Mouse (Mus musculus) embryonic fibroblast, embryonic 13.5 days (primary cell): Measurements from ENCODE around the gene Des. TPM values are rescaled to one million over a fixed set of nuclear protein-coding genes. Genes with fewer than 3 reads are reported as not detected.

ENCODE experiments used
- H3K27ac ChIP-seq: 2 replicates; pipeline ENCODE4 v1.5.1; 2012; ENCODE audit warnings: low read length, control low read depth, inconsistent platforms; ENCODE audit not compliant: insufficient read depth
- H3K4me1 ChIP-seq: 2 replicates; pipeline ENCODE4 v1.6.1; 2011; ENCODE audit warnings: low read length; ENCODE audit not compliant: control insufficient read depth, insufficient read depth
- H3K4me3 ChIP-seq: 2 replicates; pipeline ENCODE4 v1.5.1; 2011; ENCODE audit warnings: mild to moderate bottlenecking, control low read depth, low read length; ENCODE audit not compliant: insufficient read depth
- CTCF ChIP-seq: IDR thresholded peaks from 2 replicates; pipeline ENCODE4 v1.5.1; 2011; ENCODE audit warnings: mild to moderate bottlenecking, control low read depth, low read length, moderate library complexity, borderline replicate concordance; ENCODE audit not compliant: insufficient read depth
- POLR2A ChIP-seq: IDR thresholded peaks from 2 replicates; pipeline ENCODE4 v1.6.1; 2011; ENCODE audit warnings: low read depth, mild to moderate bottlenecking, control low read depth, low read length, moderate library complexity
- polyA plus RNA-seq: library from polyadenylated mRNA; stranded (reverse); fragments of >200 nt; gene quantifications from 2 replicates; pipeline ENCODE4 v1.2.4, GENCODE M21; 2011; ENCODE audit warnings: low read depth; ENCODE audit not compliant: missing spikeins, insufficient read length

The Des gene
- polyA plus RNA-seq, 1 experiment: 11.3 TPM

- Histone ChIP-seq H3K27ac (no peak overlapping the region), H3K4me1 (0 out of 2 replicates have a peak, but pooled peaks cover 2% of the 10 kb centered on the region), H3K4me3 (no peak overlapping the region)
- TF ChIP-seq POLR2A (no peak), CTCF (no peak)
Measured at GRCm38 (mm10) chr1:75369360-75369983, 9.3 kb downstream of the Des start.

GRCm38 (mm10) chr1:75369984-75370660 lies 10.0 kb downstream of the Des start:
- H3K4me1 ChIP-seq: 0 out of 2 replicates have a peak, but pooled peaks cover 2% of the 10 kb centered on the region
- H3K27ac ChIP-seq: no peak overlapping the region
- TF ChIP-seq POLR2A (no peak), CTCF (no peak)
- H3K4me3 ChIP-seq: no peak overlapping the region

DNA sequence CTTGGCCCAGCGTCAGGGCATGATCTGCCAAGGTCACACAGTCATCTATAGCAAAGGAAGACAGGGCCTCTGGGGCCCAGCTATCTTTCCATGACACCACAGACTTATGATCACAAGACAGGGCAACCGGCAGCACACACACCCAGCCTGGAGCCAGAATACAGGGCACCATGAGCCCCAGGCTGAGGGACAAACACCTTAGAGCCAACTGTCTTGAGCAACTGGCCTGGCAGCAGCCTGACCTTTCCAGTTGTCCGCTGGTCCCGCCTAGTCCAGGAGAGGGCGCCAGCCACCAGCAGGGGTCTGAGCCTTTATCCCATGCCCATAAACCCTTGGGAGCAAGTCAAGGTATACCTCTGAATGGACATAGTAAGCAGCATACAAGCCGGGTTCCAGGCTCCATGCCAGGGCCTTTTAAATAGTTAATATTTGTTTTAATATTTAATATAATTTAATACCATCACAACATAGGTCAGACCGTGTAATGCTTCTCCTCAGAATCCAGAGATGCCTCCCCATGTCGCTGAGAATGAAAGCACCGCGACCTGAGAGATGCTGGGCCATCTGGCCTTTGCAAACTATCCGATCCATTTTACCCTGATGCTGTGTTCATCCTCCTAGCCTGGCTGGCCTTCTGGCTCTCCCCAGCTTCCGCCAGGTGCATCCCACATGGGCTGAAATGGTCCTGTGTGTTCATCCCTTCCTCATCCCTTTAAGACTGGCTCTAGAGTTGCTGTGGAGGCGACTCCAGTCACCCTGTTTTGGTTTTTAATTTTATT lies 11.4 kb downstream of the Des start:
- no peak overlapping the region for H3K4me3 ChIP-seq
- 0 out of 2 replicates have a peak, but pooled peaks cover 2% of the 10 kb centered on the region for H3K4me1 ChIP-seq
- TF ChIP-seq CTCF (peak; percentile 52; the same call in 1 of the 2 replicates), POLR2A (no peak)
- H3K27ac ChIP-seq: no peak overlapping the region

DNA sequence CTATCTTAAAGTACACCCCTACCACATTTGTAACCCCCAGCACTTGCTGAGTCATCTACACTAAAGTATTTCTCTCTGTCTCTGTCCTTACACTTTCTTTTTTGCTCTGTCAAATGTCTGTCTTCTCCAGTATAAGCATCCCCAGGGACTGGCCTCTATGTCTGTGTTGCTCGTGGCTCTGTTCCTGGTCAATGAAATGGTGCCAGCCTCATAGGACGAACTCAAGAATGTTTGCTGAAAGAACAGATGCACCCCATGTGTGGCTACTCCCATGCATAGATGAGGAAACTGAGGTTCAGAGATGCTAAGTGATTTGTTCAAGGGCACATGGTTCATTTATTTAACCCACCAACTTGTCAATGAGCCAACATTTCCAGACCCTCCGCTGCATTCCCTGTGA lies 12.3 kb downstream of the Des start:
- TF ChIP-seq POLR2A (no peak), CTCF (no peak)
- H3K27ac ChIP-seq: no peak overlapping the region
- no peak overlapping the region for H3K4me3 ChIP-seq
- 0 out of 2 replicates have a peak, but pooled peaks cover 2% of the 10 kb centered on the region for H3K4me1 ChIP-seq

- TF ChIP-seq POLR2A (no peak), CTCF (no peak)
- 0 out of 2 replicates have a peak, but pooled peaks cover 2% of the 10 kb centered on the region for H3K4me1 ChIP-seq
- H3K27ac ChIP-seq: no peak overlapping the region
- H3K4me3 ChIP-seq: no peak overlapping the region
Measured at GRCm38 (mm10) chr1:75373276-75373675, 13.1 kb downstream of the Des start.

DNA sequence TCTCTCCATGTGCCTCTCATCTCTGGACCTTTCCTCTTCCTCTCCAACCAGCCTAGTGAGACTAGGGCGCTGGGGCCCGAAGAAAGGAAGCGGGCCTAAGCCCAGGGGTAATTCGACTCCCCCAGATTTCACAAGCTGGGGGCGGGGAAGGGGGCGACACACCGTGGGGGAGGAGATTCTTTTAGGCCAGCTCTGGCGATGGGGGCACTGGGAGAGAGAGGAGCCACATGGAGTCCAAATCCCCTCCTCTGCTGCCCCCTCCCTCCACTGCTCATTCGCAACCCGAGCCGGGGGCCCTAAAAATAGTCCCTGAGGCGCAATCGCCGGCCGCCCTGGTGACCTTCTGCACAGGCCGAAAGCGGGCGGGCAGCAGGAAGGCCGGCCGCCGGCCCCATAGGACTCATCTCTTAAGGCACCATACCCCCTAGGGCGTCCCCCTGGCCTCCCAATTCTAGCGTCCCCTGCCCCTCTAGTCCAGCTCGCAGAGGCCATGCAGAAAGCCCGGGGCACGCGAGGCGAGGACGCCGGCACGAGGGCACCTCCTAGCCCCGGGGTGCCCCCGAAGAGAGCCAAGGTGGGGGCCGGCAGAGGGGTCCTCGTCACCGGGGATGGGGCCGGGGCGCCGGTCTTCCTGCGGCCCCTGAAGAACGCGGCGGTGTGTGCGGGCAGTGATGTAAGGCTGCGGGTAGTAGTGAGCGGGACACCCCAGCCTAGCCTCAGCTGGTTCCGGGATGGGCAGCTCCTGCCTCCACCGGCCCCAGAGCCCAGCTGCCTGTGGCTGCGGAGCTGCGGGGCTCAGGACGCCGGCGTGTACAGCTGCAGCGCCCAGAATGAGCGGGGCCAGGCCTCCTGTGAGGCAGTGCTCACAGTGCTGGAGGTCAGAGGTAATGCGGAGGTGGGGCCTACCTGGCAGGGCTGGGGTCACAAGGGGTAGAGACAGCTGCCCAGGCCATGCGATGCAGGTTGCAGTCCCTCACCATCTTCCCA lies 15.1 kb downstream of the Des start, which contains the start of gene Speg:
TSS of gene Speg (plus strand) at position 348 of the 987 bp plus-strand sequence.
- Histone ChIP-seq H3K4me3 (no peak within 1 kb of the TSS), H3K4me1 (no peaks in the 10 kb centered on the region), H3K27ac (no peak within 1 kb of the TSS)
- TF ChIP-seq POLR2A: no peak
- TF ChIP-seq CTCF: no peak

GRCm38 (mm10) chr1:75379196-75379595 lies 19.1 kb downstream of the Des start:
- Histone ChIP-seq H3K4me3 (no peak overlapping the region), H3K4me1 (peaks cover 4% of the 10 kb centered on the region; the same call in 1 of the 2 replicates), H3K27ac (no peak overlapping the region)
- no peak for TF ChIP-seq POLR2A
- TF ChIP-seq CTCF: no peak

DNA sequence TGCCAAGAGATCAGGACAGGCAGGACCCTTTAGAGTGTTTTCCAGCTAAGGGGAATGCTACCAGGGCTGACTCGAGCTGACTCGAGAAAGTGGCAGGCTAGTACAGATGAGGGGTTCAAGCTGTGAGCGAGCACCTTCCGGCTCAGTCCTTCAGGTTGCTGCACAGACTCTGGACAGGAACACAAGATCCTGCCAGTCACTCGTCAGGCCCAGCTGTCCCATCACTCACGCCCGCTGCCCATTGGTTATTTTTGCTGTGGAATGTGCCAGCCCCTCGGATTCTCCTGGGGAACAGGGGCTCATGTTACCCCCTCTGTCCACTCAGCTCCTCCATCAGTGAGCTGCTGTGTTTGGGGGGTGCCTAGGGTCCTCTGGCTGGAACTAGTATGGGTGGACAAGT lies 19.8 kb downstream of the Des start:
- Histone ChIP-seq H3K4me1 (peaks cover 4% of the 10 kb centered on the region; the same call in 1 of the 2 replicates), H3K27ac (no peak overlapping the region), H3K4me3 (no peak overlapping the region)
- TF ChIP-seq CTCF (no peak), POLR2A (no peak)

- H3K4me3 ChIP-seq: no peak overlapping the region
- H3K4me1 ChIP-seq: peaks cover 4% of the 10 kb centered on the region; the same call in 1 of the 2 replicates
- TF ChIP-seq CTCF (no peak), POLR2A (no peak)
- no peak overlapping the region for H3K27ac ChIP-seq
Measured at GRCm38 (mm10) chr1:75380951-75381350, 20.8 kb downstream of the Des start.
